Mouse (Mus musculus) erythroblast, embryonic 14.5 days (primary cell): ENCODE measurements around the gene Tenm2. TPM values are rescaled to one million over a fixed set of nuclear protein-coding genes. Genes with fewer than 3 reads are reported as not detected.

Experiments used
- H3K27me3 ChIP-seq: 2 replicates; pipeline ENCODE4 v1.6.1; 2012; ENCODE audit warnings: inconsistent platforms; ENCODE audit not compliant: control insufficient read depth
- H3K36me3 ChIP-seq: 2 replicates; pipeline ENCODE4 v1.6.1; 2012; ENCODE audit warnings: mild to moderate bottlenecking, inconsistent platforms; ENCODE audit not compliant: control insufficient read depth
- H3K4me1 ChIP-seq: 2 replicates; pipeline ENCODE4 v1.6.1; 2012; ENCODE audit warnings: inconsistent platforms; ENCODE audit not compliant: control insufficient read depth
- H3K4me3 ChIP-seq: replicated peaks from 2 replicates; pipeline ENCODE3; 2012; ENCODE audit warnings: moderate library complexity, mild to moderate bottlenecking, inconsistent platforms
- H3K9me3 ChIP-seq: 2 replicates; pipeline ENCODE4 v1.6.1; 2012; ENCODE audit warnings: low read length, inconsistent platforms, mixed read lengths; ENCODE audit not compliant: control insufficient read depth
- GATA1 ChIP-seq: IDR thresholded peaks from 2 replicates; pipeline ENCODE4 v1.6.1; 2012; ENCODE audit warnings: low read length, inconsistent platforms, mixed read lengths
- TAL1 ChIP-seq: IDR thresholded peaks from 3 replicates; pipeline ENCODE4 v1.6.1; 2012; ENCODE audit warnings: low read length, inconsistent platforms, mixed read lengths
- polyA plus RNA-seq: library from polyadenylated mRNA; stranded (reverse); fragments of >175 nt; gene quantifications from 2 replicates; pipeline ENCODE4 v1.2.3, GENCODE M21; 2012

Gene Tenm2
- polyA plus RNA-seq, 1 experiment, result under 0.01 TPM

DNA sequence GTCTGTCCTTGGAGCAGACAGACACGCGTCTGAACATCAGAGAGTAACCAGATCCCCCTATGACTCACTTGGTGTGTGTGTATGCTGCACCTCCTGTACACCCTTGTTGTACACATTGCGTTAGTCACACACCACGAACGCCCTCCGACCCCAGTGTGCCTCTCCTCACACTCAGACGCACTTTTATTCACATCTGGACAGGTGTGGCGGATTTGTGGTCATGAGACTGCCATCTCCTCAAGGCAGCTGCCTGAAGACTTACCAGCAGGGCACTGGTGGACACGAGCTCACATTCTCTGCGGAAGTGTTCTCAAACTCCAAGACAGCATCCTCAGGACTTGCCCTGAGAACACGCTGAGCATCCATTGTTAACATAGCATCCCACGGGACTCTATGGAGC is 1237.7 kb downstream of the Tenm2 start:
- no peaks in the 10 kb centered on the region for H3K36me3 ChIP-seq
- H3K4me3 ChIP-seq, result no peak overlapping the region
- H3K9me3 ChIP-seq, result no peaks in the 10 kb centered on the region
- H3K27me3 ChIP-seq, result peaks cover 10% of the 10 kb centered on the region
- TF ChIP-seq GATA1, result no peak
- TF ChIP-seq TAL1, result no peak
- peaks cover 23% of the 10 kb centered on the region for H3K4me1 ChIP-seq

DNA sequence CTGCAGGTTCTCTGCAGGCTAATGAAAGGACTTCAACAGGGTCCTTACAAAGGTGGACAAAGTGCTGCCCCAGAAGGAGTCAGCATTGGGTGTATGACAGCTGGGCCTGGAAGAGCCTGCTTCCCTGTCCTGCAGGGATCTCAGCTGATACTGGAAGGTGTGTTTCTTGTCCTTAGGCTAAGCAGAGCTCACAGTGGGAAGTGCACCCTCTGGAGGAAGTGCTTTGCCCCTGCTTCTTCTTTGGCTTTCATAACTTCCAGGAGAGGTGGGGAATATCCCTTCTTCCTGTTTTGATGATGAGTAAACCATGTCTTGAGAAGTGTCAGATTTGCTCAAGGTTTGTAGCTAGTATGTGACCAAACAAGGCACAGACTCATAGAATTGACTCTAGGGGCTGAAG is 1240.5 kb downstream of the Tenm2 start:
- H3K4me1 ChIP-seq, result peaks cover 9% of the 10 kb centered on the region
- no peaks in the 10 kb centered on the region for H3K9me3 ChIP-seq
- no peaks in the 10 kb centered on the region for H3K27me3 ChIP-seq
- H3K36me3 ChIP-seq, result no peaks in the 10 kb centered on the region
- TF ChIP-seq GATA1 (no peak), TAL1 (no peak)
- H3K4me3 ChIP-seq, result no peak overlapping the region

DNA sequence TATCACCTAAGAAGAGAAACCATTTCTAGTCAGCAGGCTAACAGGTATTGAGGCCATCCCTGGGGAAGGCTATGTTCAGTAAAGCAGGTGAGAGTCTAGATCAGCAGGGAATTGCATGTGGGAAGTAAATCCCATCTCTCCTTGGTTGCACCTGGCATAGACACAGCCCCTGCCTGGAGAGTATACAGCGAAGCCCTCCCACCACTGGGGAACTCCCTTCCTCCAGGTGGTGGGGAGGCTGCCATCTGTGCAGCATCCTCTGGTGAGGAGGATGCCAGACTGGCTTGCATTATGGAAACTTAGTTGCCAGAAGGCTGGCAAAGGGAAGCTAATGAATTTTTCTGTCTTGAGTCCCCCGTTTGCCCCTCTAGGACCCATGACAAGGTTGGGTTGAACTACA is 1243.9 kb downstream of the Tenm2 start:
- no peaks in the 10 kb centered on the region for H3K36me3 ChIP-seq

DNA sequence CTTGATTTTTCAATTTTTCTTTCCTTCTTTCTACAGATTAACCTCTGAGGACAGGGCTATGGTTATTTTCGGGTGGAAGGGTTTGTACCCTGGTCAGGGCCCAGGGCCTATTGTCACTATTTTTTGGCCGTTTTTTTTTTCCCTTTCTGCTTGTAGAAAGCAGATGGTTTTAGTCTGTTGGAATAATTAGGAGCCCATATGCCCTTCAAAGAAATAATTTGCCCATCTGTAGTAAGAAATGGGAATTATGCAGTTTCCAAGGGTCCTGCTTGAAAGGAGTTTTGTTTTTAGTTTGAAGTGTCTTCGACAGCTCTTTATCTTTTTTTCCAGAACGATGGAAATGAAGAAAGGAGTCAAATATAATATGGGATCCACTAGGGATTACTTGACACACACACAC is 1245.8 kb downstream of the Tenm2 start:
- Histone ChIP-seq H3K4me3 (no peak overlapping the region), H3K36me3 (no peaks in the 10 kb centered on the region), H3K9me3 (no peaks in the 10 kb centered on the region), H3K27me3 (peaks cover 5% of the 10 kb centered on the region), H3K4me1 (no peaks in the 10 kb centered on the region)
- TF ChIP-seq GATA1 (no peak), TAL1 (no peak)

More for the DNA sequence above, 1243.9 kb downstream of the Tenm2 start:
- no peaks in the 10 kb centered on the region for H3K9me3 ChIP-seq
- H3K4me3 ChIP-seq, result no peak overlapping the region
- H3K27me3 ChIP-seq, result no peaks in the 10 kb centered on the region
- no peaks in the 10 kb centered on the region for H3K4me1 ChIP-seq
- TF ChIP-seq TAL1 (no peak), GATA1 (no peak)

DNA sequence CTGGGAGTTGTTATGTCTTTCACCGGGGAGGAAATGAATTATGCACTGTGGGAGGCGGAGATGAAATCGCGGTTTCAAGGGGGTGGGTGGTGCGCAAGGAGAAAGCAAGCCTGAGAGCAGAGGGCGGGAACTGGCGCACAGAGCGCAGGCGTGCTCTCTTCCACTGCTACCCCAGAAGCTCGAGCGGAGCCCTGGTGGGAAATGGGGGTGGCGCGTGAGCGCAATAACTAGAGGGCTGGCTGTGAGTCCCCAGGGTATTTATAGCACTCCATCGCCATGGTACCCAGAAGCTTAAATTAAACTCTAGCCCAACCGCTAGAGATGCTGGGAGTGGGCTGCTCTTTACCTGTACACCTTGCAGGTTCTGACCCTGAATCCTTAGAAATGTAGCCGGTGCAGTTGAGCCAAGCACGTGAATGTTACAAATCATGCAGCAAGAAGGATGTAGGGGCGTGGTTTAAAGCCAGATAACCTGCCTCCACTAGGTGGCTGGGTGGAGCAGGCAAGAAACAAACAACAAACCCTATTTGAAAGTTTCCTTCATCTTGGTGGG is 1249.8 kb downstream of the Tenm2 start:
- H3K36me3 ChIP-seq, result no peaks in the 10 kb centered on the region
- H3K27me3 ChIP-seq, result peaks cover 21% of the 10 kb centered on the region
- H3K9me3 ChIP-seq, result no peaks in the 10 kb centered on the region
- TF ChIP-seq TAL1 (no peak), GATA1 (no peak)
- H3K4me1 ChIP-seq, result no peaks in the 10 kb centered on the region
- H3K4me3 ChIP-seq, result no peak overlapping the region

DNA sequence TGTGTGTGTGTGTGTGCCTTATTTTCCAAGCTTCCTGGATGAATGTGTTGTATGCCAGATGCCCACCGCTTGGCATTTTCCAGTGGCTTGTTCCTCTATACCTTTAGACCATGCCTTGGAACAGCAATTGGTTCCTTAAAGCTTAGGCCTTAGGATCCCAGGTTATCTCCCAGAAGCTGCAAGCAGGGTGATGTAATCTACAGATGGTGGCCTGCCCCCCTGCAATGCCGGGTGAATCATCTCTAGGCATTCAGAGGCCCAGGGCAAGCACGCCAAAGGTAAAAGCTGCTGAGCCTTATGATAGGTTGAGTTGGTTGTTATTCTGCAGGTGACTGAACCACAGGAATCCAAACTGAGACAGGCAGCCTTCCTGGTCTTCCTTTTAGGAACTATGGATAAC is 1253.0 kb downstream of the Tenm2 start:
- no peaks in the 10 kb centered on the region for H3K4me1 ChIP-seq
- TF ChIP-seq GATA1, result no peak
- peaks cover 53% of the 10 kb centered on the region for H3K27me3 ChIP-seq
- H3K9me3 ChIP-seq, result no peaks in the 10 kb centered on the region
- H3K36me3 ChIP-seq, result no peaks in the 10 kb centered on the region
- H3K4me3 ChIP-seq, result no peak overlapping the region

DNA sequence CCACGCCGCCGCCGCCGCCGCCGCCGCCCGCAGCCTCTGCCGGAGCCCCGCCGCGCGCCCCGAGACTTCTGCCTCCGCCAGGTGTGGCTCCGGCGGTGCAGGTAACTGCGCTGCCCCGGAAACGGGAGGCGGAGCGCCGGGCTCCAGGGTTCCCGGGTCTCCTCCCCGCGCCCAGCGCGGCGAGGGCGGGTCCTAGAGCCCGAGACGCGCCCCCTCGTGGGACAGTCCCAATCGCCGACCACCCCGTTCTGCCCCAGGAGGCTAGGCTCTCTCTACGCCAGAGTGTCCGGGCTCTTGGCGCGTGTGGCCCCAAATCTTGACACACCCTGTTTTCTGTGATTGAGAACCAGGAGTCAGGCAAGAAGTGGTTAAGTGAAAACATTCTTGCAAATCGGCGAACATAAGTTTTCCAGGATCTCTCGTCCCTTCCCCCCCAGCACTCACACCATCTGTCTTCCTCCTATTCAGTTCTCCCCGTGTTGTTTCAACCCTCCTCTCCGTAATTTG is 1255.3 kb downstream of the Tenm2 start, which contains the start of gene Wwc1:
Gene Wwc1 (minus strand): TSS at position 117 of the 507 bp plus-strand sequence.
- H3K27me3 ChIP-seq, result peaks cover 48% of the 10 kb centered on the region
- no peaks in the 10 kb centered on the region for H3K4me1 ChIP-seq
- no peaks in the 10 kb centered on the region for H3K36me3 ChIP-seq
- TF ChIP-seq GATA1 (no peak), TAL1 (no peak)
- H3K4me3 ChIP-seq, result peak within 1 kb of the TSS; percentile 55
- no peaks in the 10 kb centered on the region for H3K9me3 ChIP-seq

DNA sequence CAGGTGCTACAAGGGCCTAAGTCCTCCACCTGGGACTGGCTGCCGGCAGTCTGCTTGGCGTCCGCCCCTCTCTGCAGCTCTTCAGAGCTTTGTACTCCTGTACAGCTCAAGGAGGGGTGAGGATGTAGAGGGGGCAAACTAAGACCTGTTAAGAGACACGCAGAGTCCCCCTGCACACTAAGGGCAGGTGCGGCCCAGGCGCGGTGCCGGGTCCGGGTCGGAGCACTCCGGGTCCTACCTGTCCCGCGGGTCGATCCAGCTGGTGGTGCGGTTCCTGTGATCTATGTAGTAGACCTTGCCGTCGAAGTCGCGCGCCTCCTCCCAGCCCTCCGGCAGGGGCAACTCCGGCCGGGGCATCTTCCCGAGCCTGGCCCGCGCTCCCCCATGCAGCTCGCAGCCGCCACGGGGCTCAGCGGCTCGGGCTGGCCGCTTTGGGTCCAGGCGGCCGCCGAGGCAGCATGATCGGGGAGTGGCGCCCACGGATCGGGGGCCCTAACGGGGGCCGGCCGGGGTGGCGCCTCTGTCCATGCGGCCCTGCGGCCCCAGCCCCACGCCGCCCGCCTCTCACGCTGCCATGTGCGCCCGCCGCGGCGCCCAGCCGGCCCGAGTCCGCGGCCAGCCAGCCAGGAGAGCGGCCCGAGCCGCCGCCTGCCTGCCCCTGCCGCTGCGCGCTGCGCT is 1255.9 kb downstream of the Tenm2 start:
- H3K4me3 ChIP-seq, result peak overlapping the region; percentile 55

DNA sequence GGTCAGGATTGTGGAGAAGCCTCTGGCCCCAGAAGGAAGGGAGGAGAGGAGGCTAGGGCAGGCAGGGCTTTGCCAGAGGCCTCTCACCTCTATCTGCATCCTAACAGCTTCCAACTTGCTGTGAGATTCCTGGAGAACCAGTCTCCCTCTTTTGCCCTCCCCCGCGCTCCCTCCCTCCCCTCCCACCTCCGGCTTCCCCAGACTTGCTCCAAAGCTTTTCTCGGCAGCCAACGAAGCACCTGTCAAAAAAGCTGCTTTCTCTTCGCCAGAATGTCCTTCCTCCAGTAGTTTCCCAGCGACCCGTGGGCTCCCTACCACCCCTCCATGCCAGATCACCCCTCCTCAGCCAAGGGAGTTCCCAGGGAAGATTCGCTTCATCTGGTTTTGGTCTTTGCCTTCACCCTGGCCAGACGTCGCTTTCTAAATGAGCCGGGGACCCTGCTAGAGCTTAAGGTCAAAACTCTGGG is 1256.5 kb downstream of the Tenm2 start:
- no peaks in the 10 kb centered on the region for H3K9me3 ChIP-seq
- no peaks in the 10 kb centered on the region for H3K36me3 ChIP-seq
- no peaks in the 10 kb centered on the region for H3K4me1 ChIP-seq
- no peak for TF ChIP-seq TAL1
- TF ChIP-seq GATA1, result no peak
- peak overlapping the region; percentile 55 for H3K4me3 ChIP-seq
- peaks cover 48% of the 10 kb centered on the region for H3K27me3 ChIP-seq

More for the DNA sequence above, 1255.9 kb downstream of the Tenm2 start:
- no peaks in the 10 kb centered on the region for H3K9me3 ChIP-seq
- peaks cover 48% of the 10 kb centered on the region for H3K27me3 ChIP-seq
- no peaks in the 10 kb centered on the region for H3K4me1 ChIP-seq
- no peak for TF ChIP-seq TAL1
- no peak for TF ChIP-seq GATA1
- no peaks in the 10 kb centered on the region for H3K36me3 ChIP-seq

DNA sequence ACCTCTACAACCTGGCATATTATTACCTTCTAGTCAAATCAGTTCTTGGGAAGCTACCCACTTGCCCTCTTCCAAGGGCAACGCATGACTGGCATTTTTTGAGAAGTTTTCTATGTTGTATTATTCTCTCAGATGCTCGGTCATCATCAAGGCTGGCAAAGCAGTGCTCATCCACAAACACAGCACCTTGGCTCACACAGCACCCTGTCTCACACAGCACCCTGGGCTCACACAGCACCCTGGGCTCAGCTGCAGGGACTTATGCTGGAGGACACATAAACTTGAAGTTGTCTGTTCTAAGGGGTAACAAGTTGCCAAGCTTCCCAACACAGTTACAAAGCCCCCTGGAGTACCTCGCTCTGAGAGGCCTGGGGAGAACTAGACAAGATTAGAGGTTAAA is 1258.0 kb downstream of the Tenm2 start:
- H3K27me3 ChIP-seq, result peaks cover 47% of the 10 kb centered on the region
- no peaks in the 10 kb centered on the region for H3K9me3 ChIP-seq
- no peaks in the 10 kb centered on the region for H3K36me3 ChIP-seq
- no peaks in the 10 kb centered on the region for H3K4me1 ChIP-seq
- no peak overlapping the region for H3K4me3 ChIP-seq
- no peak for TF ChIP-seq GATA1
- no peak for TF ChIP-seq TAL1
